Mouse (Mus musculus): ENCODE results near the gene Tmem53. TPM values are rescaled to one million over a fixed set of nuclear protein-coding genes. Genes with fewer than 3 reads are reported as not detected.

Tmem53 gene
- total and polyA plus RNA-seq, 2 experiments from 2014 or later, result 59.2 to 65.9 TPM

- Histone ChIP-seq H3K27me3 (ENCODE audit: control insufficient read depth, insufficient read depth, low read length) (no peaks in the 10 kb centered on the region), H3K36me3 (replicated peaks; ENCODE audit: control insufficient read depth, insufficient read depth, low read length) (peaks cover 71% of the 10 kb centered on the region), H3K4me2 (ENCODE audit: low read depth, low read length) (no peak overlapping the region), H3K9me3 (replicated peaks; ENCODE audit: control insufficient read depth, low read length) (no peaks in the 10 kb centered on the region), H3K4me3 (ENCODE audit: low read depth, low read length) (no peak overlapping the region), H3K9ac (replicated peaks; ENCODE audit: low read depth, low read length) (no peak overlapping the region), H3K4me1 (ENCODE audit: control insufficient read depth, insufficient read depth) (0 out of 2 replicates have a peak, but pooled peaks cover 6% of the 10 kb centered on the region), H3K27ac (ENCODE audit: low read depth) (no peak overlapping the region)
- 39% methylated on average over 22 of the region's 22 CpGs for WGBS
- TF ChIP-seq CTCF (IDR thresholded peaks at IDR 0.05; ENCODE audit: low read depth), result no peak
- TF ChIP-seq EP300 (IDR thresholded peaks at IDR 0.05; ENCODE audit: low read depth), result no peak
- no peak for ATAC-seq (ENCODE audit: insufficient read depth, low read depth)
- DNase-seq (ENCODE audit: low spot score), result no peak
These were observed 31.8 kb downstream of the Tmem53 start for GRCm38 (mm10) chr4:117283271-117284191.

- ATAC-seq (ENCODE audit: insufficient read depth, low read depth) (no peak), DNase-seq (ENCODE audit: low spot score) (no peak)
- Histone ChIP-seq H3K27ac (ENCODE audit: low read depth) (no peak overlapping the region), H3K4me2 (ENCODE audit: low read depth, low read length) (no peak overlapping the region), H3K36me3 (replicated peaks; ENCODE audit: control insufficient read depth, insufficient read depth, low read length) (peaks cover 64% of the 10 kb centered on the region), H3K4me3 (ENCODE audit: low read depth, low read length) (no peak overlapping the region), H3K9ac (replicated peaks; ENCODE audit: low read depth, low read length) (no peak overlapping the region; the same call in 1 of the 2 replicates), H3K9me3 (replicated peaks; ENCODE audit: control insufficient read depth, low read length) (no peaks in the 10 kb centered on the region), H3K27me3 (ENCODE audit: control insufficient read depth, insufficient read depth, low read length) (no peaks in the 10 kb centered on the region), H3K4me1 (ENCODE audit: control insufficient read depth, insufficient read depth) (0 out of 2 replicates have a peak, but pooled peaks cover 6% of the 10 kb centered on the region)
- no peak for TF ChIP-seq EP300 (IDR thresholded peaks at IDR 0.05; ENCODE audit: low read depth)
- no peak for TF ChIP-seq CTCF (IDR thresholded peaks at IDR 0.05; ENCODE audit: low read depth)
- WGBS, result 71% methylated on average over 4 of the region's 4 CpGs
These were observed 32.6 kb downstream of the Tmem53 start for GRCm38 (mm10) chr4:117284363-117284762.

DNA sequence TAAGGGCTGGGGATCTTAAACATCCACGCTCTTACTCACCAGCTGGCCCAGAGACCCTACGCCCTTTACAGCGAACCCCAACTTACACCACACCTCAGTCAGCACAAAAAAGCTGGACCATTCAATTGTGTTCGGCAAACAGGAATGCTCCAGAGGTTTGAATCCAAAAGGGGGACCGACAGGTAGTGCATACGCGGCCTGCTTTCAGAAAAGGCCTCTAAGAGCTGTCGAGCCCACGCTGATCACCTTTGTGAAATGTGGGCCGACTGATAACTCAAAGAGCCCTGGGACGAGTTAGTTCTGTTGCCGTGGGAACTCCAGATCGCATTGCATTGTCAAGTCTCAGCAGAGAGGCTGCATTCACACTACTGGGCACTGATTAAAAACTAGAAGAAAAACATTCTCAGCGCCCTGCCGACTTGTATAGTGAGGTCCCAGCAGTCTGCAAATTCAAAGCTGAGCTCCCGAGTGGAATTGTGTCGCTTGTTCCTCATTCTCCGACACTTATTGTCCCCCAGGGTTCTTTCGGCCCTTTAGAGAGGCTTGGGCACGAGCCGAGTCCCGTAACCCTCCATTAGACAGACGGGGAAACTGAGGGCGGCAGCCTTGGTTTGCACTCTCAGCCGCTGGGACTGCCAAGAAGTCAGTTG, 36.7 kb downstream of the Tmem53 start:
- no peaks in the 10 kb centered on the region for H3K27me3 ChIP-seq (ENCODE audit: control insufficient read depth, insufficient read depth, low read length)

GRCm38 (mm10) chr4:117288927-117289801, 37.4 kb downstream of the Tmem53 start:
- peak overlapping the region; percentile 87 for H3K4me2 ChIP-seq (ENCODE audit: low read depth, low read length)
- no peaks in the 10 kb centered on the region for H3K27me3 ChIP-seq (ENCODE audit: control insufficient read depth, insufficient read depth, low read length)
- H3K4me1 ChIP-seq (ENCODE audit: control insufficient read depth, insufficient read depth), result peaks cover 6% of the 10 kb centered on the region
- no peaks in the 10 kb centered on the region for H3K9me3 ChIP-seq (replicated peaks; ENCODE audit: control insufficient read depth, low read length)
- peak overlapping the region; percentile 70 for H3K9ac ChIP-seq (replicated peaks; ENCODE audit: low read depth, low read length)
- no peak for TF ChIP-seq CTCF (IDR thresholded peaks at IDR 0.05; ENCODE audit: low read depth)
- no peak for TF ChIP-seq EP300 (IDR thresholded peaks at IDR 0.05; ENCODE audit: low read depth)
- DNase-seq (ENCODE audit: low spot score) (peak; percentile 86), ATAC-seq (ENCODE audit: insufficient read depth, low read depth) (peak; percentile 87)
- H3K36me3 ChIP-seq (replicated peaks; ENCODE audit: control insufficient read depth, insufficient read depth, low read length), result peaks cover 29% of the 10 kb centered on the region
- peak overlapping the region; percentile 90 for H3K27ac ChIP-seq (ENCODE audit: low read depth)
- under 1% methylated on average over 60 of the region's 80 CpGs for WGBS
- peak overlapping the region; percentile 65 for H3K4me3 ChIP-seq (ENCODE audit: low read depth, low read length)

More for the DNA sequence above, 36.7 kb downstream of the Tmem53 start:
- 23% methylated on average over 25 of the region's 25 CpGs for WGBS
- Histone ChIP-seq H3K27ac (ENCODE audit: low read depth) (peak overlapping the region; percentile 90), H3K4me2 (ENCODE audit: low read depth, low read length) (peak overlapping the region; percentile 87), H3K4me3 (ENCODE audit: low read depth, low read length) (peak overlapping the region; percentile 65), H3K9me3 (replicated peaks; ENCODE audit: control insufficient read depth, low read length) (no peaks in the 10 kb centered on the region), H3K4me1 (ENCODE audit: control insufficient read depth, insufficient read depth) (peaks cover 8% of the 10 kb centered on the region), H3K36me3 (replicated peaks; ENCODE audit: control insufficient read depth, insufficient read depth, low read length) (peaks cover 36% of the 10 kb centered on the region), H3K9ac (replicated peaks; ENCODE audit: low read depth, low read length) (peak overlapping the region; percentile 70)
- TF ChIP-seq EP300 (IDR thresholded peaks at IDR 0.05; ENCODE audit: low read depth) (no peak), CTCF (IDR thresholded peaks at IDR 0.05; ENCODE audit: low read depth) (no peak)
- DNase-seq (ENCODE audit: low spot score) (no peak), ATAC-seq (ENCODE audit: insufficient read depth, low read depth) (no peak)

GRCm38 (mm10) chr4:117291696-117292095, 39.9 kb downstream of the Tmem53 start:
- ATAC-seq (ENCODE audit: insufficient read depth, low read depth) (no peak), DNase-seq (ENCODE audit: low spot score) (no peak)
- Histone ChIP-seq H3K27ac (ENCODE audit: low read depth) (no peak overlapping the region), H3K4me2 (ENCODE audit: low read depth, low read length) (no peak overlapping the region), H3K9ac (replicated peaks; ENCODE audit: low read depth, low read length) (no peak overlapping the region), H3K27me3 (ENCODE audit: control insufficient read depth, insufficient read depth, low read length) (no peaks in the 10 kb centered on the region), H3K4me3 (ENCODE audit: low read depth, low read length) (no peak overlapping the region), H3K4me1 (ENCODE audit: control insufficient read depth, insufficient read depth) (peaks cover 6% of the 10 kb centered on the region), H3K36me3 (replicated peaks; ENCODE audit: control insufficient read depth, insufficient read depth, low read length) (0 out of 2 replicates have a peak, but pooled peaks cover 4% of the 10 kb centered on the region), H3K9me3 (replicated peaks; ENCODE audit: control insufficient read depth, low read length) (no peaks in the 10 kb centered on the region)
- 74% methylated on average over 2 of the region's 2 CpGs for WGBS
- no peak for TF ChIP-seq CTCF (IDR thresholded peaks at IDR 0.05; ENCODE audit: low read depth)
- TF ChIP-seq EP300 (IDR thresholded peaks at IDR 0.05; ENCODE audit: low read depth), result no peak
